Mouse (Mus musculus) liver, embryonic 11.5 days (tissue): Measurements from ENCODE around the gene Gm21818. TPM values are rescaled to one million over a fixed set of nuclear protein-coding genes. Genes with fewer than 3 reads are reported as not detected.
"Not testable (repeated sequence)": the region's sequence is repeated elsewhere in the genome, so short reads cannot be mapped to it uniquely, and the experiment has no call there.

Experiments used
- ATAC-seq: fragments of 200-750 bp; cut with Nextera tagmentation; replicated peaks from 2 replicates; pipeline ENCODE4 v1.8.0; 2017; ENCODE audit warnings: moderate number of reproducible peaks, mild to moderate bottlenecking, moderate TSS enrichment, moderate library complexity; ENCODE audit not compliant: low FRiP score
- DNase-seq: peaks from one replicate; pipeline ENCODE4 v3.0.0-alpha.2; 2017; ENCODE audit warnings: low spot score
- H3K27ac ChIP-seq: fragments of 300-500 bp; sonication (generic); 2 replicates; pipeline ENCODE4 v1.5.1; 2014; ENCODE audit warnings: mild to moderate bottlenecking, low read depth, low read length, control low read depth
- H3K27me3 ChIP-seq: fragments of 300-500 bp; sonication (generic); replicated peaks from 2 replicates; pipeline ENCODE4 v1.6.1; 2014; ENCODE audit warnings: low read length, mixed read lengths; ENCODE audit not compliant: control insufficient read depth, insufficient read depth
- H3K36me3 ChIP-seq: fragments of 300-500 bp; sonication (generic); 2 replicates; pipeline ENCODE4 v1.6.1; 2014; ENCODE audit warnings: mild to moderate bottlenecking, low read length, moderate library complexity, mixed read lengths; ENCODE audit not compliant: control insufficient read depth, insufficient read depth
- H3K4me1 ChIP-seq: fragments of 300-500 bp; sonication (generic); replicated peaks from 2 replicates; pipeline ENCODE4 v1.6.1; 2014; ENCODE audit warnings: low read length, mixed read lengths; ENCODE audit not compliant: control insufficient read depth, insufficient read depth
- H3K4me2 ChIP-seq: fragments of 300-500 bp; sonication (generic); 2 replicates; pipeline ENCODE4 v1.6.1; 2014; ENCODE audit warnings: mild to moderate bottlenecking, control low read depth, moderate library complexity
- H3K4me3 ChIP-seq: fragments of 300-500 bp; sonication (generic); 2 replicates; pipeline ENCODE4 v1.5.1; 2014; ENCODE audit warnings: low read depth, low read length, control low read depth
- H3K9ac ChIP-seq: fragments of 300-500 bp; sonication (generic); 2 replicates; pipeline ENCODE4 v1.6.1; 2014; ENCODE audit warnings: low read depth, low read length, control low read depth
- H3K9me3 ChIP-seq: fragments of 300-500 bp; sonication (generic); 2 replicates; pipeline ENCODE4 v1.6.1; 2016; ENCODE audit warnings: low read length, inconsistent platforms, mixed read lengths; ENCODE audit not compliant: control insufficient read depth
- WGBS: fragments of 180-500 bp; shearing (Covaris S2); extraction: QIAGEN DNeasy Blood & Tissue Kit; methylation state at CpG from one replicate; pipeline ENCODE4 v1.1.7; 2014; 5-methylcytosine and 5-hydroxymethylcytosine counted together
- polyA plus RNA-seq: library from polyadenylated mRNA; unstranded; fragments of >200 nt; fragmentation: Nextera tagmentation; extraction: Ambion mirVana; gene quantifications from 2 replicates; pipeline ENCODE4 v1.2.1, GENCODE M21; 2014

Gm21818 gene
- polyA plus RNA-seq, 1 experiment from 2014 or later = not detected

DNA sequence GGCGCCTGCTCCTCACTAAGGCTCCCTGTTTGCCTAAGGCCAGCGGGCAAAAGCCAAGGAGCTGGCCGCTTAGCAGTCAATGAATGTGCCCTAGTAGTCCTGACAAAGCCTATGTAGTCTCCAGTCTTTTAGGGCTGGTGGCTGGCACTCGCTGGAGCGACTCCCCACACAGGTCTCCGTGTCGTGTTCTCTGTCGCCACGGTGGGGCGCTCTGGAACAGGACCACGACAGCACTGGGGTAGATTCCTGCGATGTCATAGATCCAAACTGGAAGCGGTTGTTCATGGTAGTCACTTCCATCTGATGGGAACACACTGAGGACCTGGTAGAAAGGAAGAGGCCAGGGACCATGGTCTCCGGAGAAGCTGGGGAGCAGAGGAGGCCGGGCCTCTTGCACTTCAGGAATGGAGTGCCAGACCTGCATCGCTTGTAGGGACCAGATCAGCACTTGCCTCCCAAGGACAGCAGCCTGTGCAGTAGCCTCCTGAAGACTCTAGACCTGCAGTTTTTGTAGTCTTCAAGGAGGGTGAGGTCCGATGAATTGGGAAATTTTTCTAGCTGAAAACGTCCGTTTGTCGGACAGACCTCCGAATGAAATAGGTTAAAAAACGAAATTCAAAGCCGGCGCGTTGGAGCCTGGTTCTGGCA, 50.9 kb downstream of the Gm21818 start:
- WGBS = 96% methylated on average over 16 of the region's 25 CpGs

More for the DNA sequence above, 50.9 kb downstream of the Gm21818 start:
- not testable (repeated sequence) for H3K9me3 ChIP-seq, H3K27me3 ChIP-seq, H3K4me3 ChIP-seq, ATAC-seq, H3K4me1 ChIP-seq, H3K4me2 ChIP-seq, H3K27ac ChIP-seq, DNase-seq, H3K36me3 ChIP-seq, H3K9ac ChIP-seq

Other genes starting within 250 kb of the Gm21818 start
- not detected in 2 replicates for gene Gm21761, start 243.2 kb upstream of the Gm21818 start, polyA plus RNA-seq
- not detected in 2 replicates for gene B020031M17Rik, start 221.6 kb upstream of the Gm21818 start, polyA plus RNA-seq
- gene Gm36079, start 145.4 kb upstream of the Gm21818 start, polyA plus RNA-seq = not detected in 2 replicates
- gene Gm21188, start 120.2 kb upstream of the Gm21818 start, polyA plus RNA-seq = not detected in 2 replicates
- not detected in 2 replicates for gene Gm20767, start 32.2 kb upstream of the Gm21818 start, polyA plus RNA-seq
- gene Gm21762, start 43.5 kb downstream of the Gm21818 start, polyA plus RNA-seq = not detected in 2 replicates
- not detected in 2 replicates for gene Gm21731, start 66.7 kb downstream of the Gm21818 start, polyA plus RNA-seq
- gene AF067061, start 90.7 kb downstream of the Gm21818 start, polyA plus RNA-seq = not detected in 2 replicates
- 0.22 and 0.40 TPM in 2 replicates for gene BC147527, start 128.0 kb downstream of the Gm21818 start, polyA plus RNA-seq
- gene Tcstv3, start 144.4 kb downstream of the Gm21818 start, polyA plus RNA-seq = not detected in 2 replicates